Mouse (Mus musculus) lung, embryonic 16.5 days (tissue): ENCODE results near the gene Plk5. TPM values are rescaled to one million over a fixed set of nuclear protein-coding genes. Genes with fewer than 3 reads are reported as not detected.

ENCODE experiments used
- ATAC-seq: fragments of 200-750 bp; cut with Nextera tagmentation; 2 replicates; pipeline ENCODE4 v1.8.0; 2017; ENCODE audit warnings: low read depth, mild to moderate bottlenecking, moderate library complexity
- H3K27ac ChIP-seq: fragments of 300-500 bp; sonication (generic); 2 replicates; pipeline ENCODE4 v1.5.1; 2014; ENCODE audit warnings: mild to moderate bottlenecking, control low read depth, low read length
- H3K27me3 ChIP-seq: fragments of 300-500 bp; sonication (generic); 2 replicates; pipeline ENCODE4 v1.6.1; 2014; ENCODE audit warnings: low read depth, low read length, mixed read lengths; ENCODE audit not compliant: control insufficient read depth, insufficient read depth
- H3K36me3 ChIP-seq: fragments of 300-500 bp; sonication (generic); 2 replicates; pipeline ENCODE4 v1.6.1; 2014; ENCODE audit warnings: low read length; ENCODE audit not compliant: control insufficient read depth, insufficient read depth
- H3K4me1 ChIP-seq: fragments of 300-500 bp; sonication (generic); replicated peaks from 2 replicates; pipeline ENCODE4 v1.6.1; 2014; ENCODE audit warnings: low read length, mixed read lengths; ENCODE audit not compliant: control insufficient read depth, insufficient read depth
- H3K4me2 ChIP-seq: fragments of 300-500 bp; sonication (generic); 2 replicates; pipeline ENCODE4 v1.6.1; 2014; ENCODE audit warnings: low read depth, low read length, control low read depth
- H3K4me3 ChIP-seq: fragments of 300-500 bp; sonication (generic); 2 replicates; pipeline ENCODE4 v1.5.1; 2014; ENCODE audit warnings: mild to moderate bottlenecking, low read length, control low read depth
- H3K9ac ChIP-seq: fragments of 300-500 bp; sonication (generic); 2 replicates; pipeline ENCODE4 v1.6.1; 2014; ENCODE audit warnings: low read length, control low read depth
- H3K9me3 ChIP-seq: fragments of 300-500 bp; sonication (generic); 2 replicates; pipeline ENCODE4 v1.6.1; 2016; ENCODE audit warnings: low read length; ENCODE audit not compliant: control insufficient read depth
- WGBS: fragments of 180-500 bp; shearing (Covaris S2); extraction: QIAGEN DNeasy Blood & Tissue Kit; methylation state at CpG from one replicate; pipeline ENCODE4 v1.1.7; 2014; 5-methylcytosine and 5-hydroxymethylcytosine counted together
- polyA plus RNA-seq: library from polyadenylated mRNA; unstranded; fragments of >200 nt; fragmentation: Nextera tagmentation; extraction: Ambion mirVana; gene quantifications from 2 replicates; pipeline ENCODE4 v1.2.1, GENCODE M21; 2015

The Plk5 gene
- polyA plus RNA-seq: 0.48 and 0.52 TPM in 2 replicates

- H3K9me3 ChIP-seq: no peaks in the 10 kb centered on the region
- H3K4me1 ChIP-seq: peaks cover 4% of the 10 kb centered on the region; the same call in 1 of the 2 replicates
- peak within 1 kb of the TSS; percentile 55 for H3K4me2 ChIP-seq
- H3K9ac ChIP-seq: 0 out of 2 replicates have a peak within 1 kb of the TSS, but pooled peaks have one; percentile 28
- peak within 1 kb of the TSS; percentile 39 for H3K4me3 ChIP-seq
- H3K27me3 ChIP-seq: peaks cover 53% of the 10 kb centered on the region
- H3K36me3 ChIP-seq: no peaks in the 10 kb centered on the region
- 1% methylated on average over 51 of the region's 53 CpGs for WGBS
- H3K27ac ChIP-seq: no peak within 1 kb of the TSS
- ATAC-seq: no peak
Observed at GRCm38 (mm10) chr10:80356001-80356682, at the start of gene Plk5. TSS of gene Plk5 (plus strand) at chr10:80356459.

- peaks cover 24% of the 10 kb centered on the region for H3K4me1 ChIP-seq
- ATAC-seq: no peak
- H3K27ac ChIP-seq: no peak overlapping the region
- H3K9ac ChIP-seq: no peak overlapping the region
- H3K4me3 ChIP-seq: no peak overlapping the region
- peaks cover 56% of the 10 kb centered on the region for H3K27me3 ChIP-seq
- 72% methylated on average over 16 of the region's 16 CpGs for WGBS
- no peaks in the 10 kb centered on the region for H3K9me3 ChIP-seq
- H3K4me2 ChIP-seq: no peak overlapping the region
- H3K36me3 ChIP-seq: no peaks in the 10 kb centered on the region
Observed at GRCm38 (mm10) chr10:80311560-80311959, 44.7 kb upstream of the Plk5 start.

GRCm38 (mm10) chr10:80312586-80313504 lies 43.4 kb upstream of the Plk5 start:
- Histone ChIP-seq H3K4me2 (no peak overlapping the region), H3K4me3 (no peak overlapping the region), H3K9ac (no peak overlapping the region), H3K27ac (no peak overlapping the region), H3K36me3 (no peaks in the 10 kb centered on the region), H3K27me3 (peaks cover 59% of the 10 kb centered on the region), H3K4me1 (peaks cover 28% of the 10 kb centered on the region), H3K9me3 (no peaks in the 10 kb centered on the region)
- no peak for ATAC-seq
- 61% methylated on average over 54 of the region's 54 CpGs for WGBS

- H3K9ac ChIP-seq: 0 out of 2 replicates have a peak overlapping the region, but pooled peaks have one; percentile 6
Observed at GRCm38 (mm10) chr10:80313627-80314201, 42.5 kb upstream of the Plk5 start.

DNA sequence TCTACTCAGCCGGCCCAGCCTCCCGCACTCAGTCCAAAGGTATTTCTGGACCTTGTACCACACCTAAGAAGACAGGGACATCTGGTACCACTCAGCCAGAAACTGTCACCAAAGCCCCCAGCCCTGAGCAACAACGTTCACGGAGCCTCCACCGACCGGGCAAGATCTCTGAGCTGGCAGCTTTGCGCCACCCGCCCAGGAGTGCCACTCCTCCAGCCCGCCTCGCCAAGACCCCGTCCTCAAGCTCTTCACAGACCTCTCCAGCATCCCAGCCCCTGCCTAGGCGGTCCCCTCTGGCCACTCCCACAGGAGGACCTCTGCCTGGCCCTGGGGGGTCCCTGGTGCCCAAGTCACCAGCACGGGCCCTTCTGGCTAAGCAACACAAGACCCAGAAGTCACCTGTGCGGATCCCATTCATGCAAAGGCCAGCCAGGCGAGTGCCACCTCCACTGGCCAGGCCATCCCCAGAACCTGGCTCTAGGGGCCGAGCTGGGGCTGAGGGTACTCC lies 41.7 kb upstream of the Plk5 start:
- Histone ChIP-seq H3K9me3 (no peaks in the 10 kb centered on the region), H3K4me2 (no peak overlapping the region), H3K36me3 (peaks cover 6% of the 10 kb centered on the region; the same call in 1 of the 2 replicates), H3K27me3 (peaks cover 59% of the 10 kb centered on the region), H3K4me1 (peaks cover 34% of the 10 kb centered on the region), H3K27ac (no peak overlapping the region), H3K9ac (no peak overlapping the region), H3K4me3 (no peak overlapping the region)
- 40% methylated on average over 16 of the region's 16 CpGs for WGBS
- no peak for ATAC-seq

More at GRCm38 (mm10) chr10:80313627-80314201, 42.5 kb upstream of the Plk5 start:
- Histone ChIP-seq H3K27me3 (peaks cover 59% of the 10 kb centered on the region), H3K27ac (no peak overlapping the region), H3K4me3 (no peak overlapping the region), H3K36me3 (peaks cover 4% of the 10 kb centered on the region; the same call in 1 of the 2 replicates), H3K9me3 (no peaks in the 10 kb centered on the region), H3K4me2 (no peak overlapping the region), H3K4me1 (peaks cover 28% of the 10 kb centered on the region)
- WGBS: 33% methylated on average over 20 of the region's 20 CpGs
- no peak for ATAC-seq

- WGBS: 36% methylated on average over 27 of the region's 27 CpGs
Observed at GRCm38 (mm10) chr10:80315315-80315714, 40.9 kb upstream of the Plk5 start.

DNA sequence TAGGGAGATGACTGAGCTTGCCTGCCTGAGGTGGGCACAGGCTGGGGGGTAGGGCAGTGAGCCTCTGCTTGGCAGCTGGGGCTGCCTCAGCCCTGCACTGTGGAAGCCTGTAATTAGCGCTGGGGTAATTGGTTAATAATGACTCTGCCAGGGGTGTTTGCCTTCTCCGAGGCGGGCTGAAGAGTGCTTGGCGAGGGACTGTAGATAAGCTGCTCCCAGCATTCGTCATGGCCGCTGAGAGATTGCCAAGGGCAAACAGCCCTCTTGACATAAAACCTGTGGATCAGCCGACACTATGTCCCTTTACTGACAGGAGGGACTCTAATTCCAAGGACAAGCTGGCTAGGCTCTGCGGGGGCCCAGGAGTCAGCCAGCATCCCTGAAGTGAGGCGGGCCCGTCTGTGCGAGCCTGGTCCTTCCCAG lies 39.9 kb upstream of the Plk5 start:
- peaks cover 54% of the 10 kb centered on the region for H3K27me3 ChIP-seq
- H3K27ac ChIP-seq: no peak overlapping the region
- no peak overlapping the region for H3K4me3 ChIP-seq
- H3K9ac ChIP-seq: peak overlapping the region; percentile 27; the same call in 1 of the 2 replicates
- ATAC-seq: 0 out of 2 replicates have a peak, but pooled peaks have one; percentile 6
- 0 out of 2 replicates have a peak overlapping the region, but pooled peaks have one; percentile 10 for H3K4me2 ChIP-seq
- peaks cover 36% of the 10 kb centered on the region for H3K4me1 ChIP-seq
- WGBS: 17% methylated on average over 11 of the region's 11 CpGs
- H3K36me3 ChIP-seq: peaks cover 6% of the 10 kb centered on the region; the same call in 1 of the 2 replicates
- H3K9me3 ChIP-seq: no peaks in the 10 kb centered on the region

More at GRCm38 (mm10) chr10:80315315-80315714, 40.9 kb upstream of the Plk5 start:
- H3K4me3 ChIP-seq: no peak overlapping the region
- no peaks in the 10 kb centered on the region for H3K9me3 ChIP-seq
- H3K36me3 ChIP-seq: peaks cover 6% of the 10 kb centered on the region; the same call in 1 of the 2 replicates
- no peak overlapping the region for H3K4me2 ChIP-seq
- no peak overlapping the region for H3K27ac ChIP-seq
- H3K4me1 ChIP-seq: peaks cover 36% of the 10 kb centered on the region
- peak overlapping the region; percentile 27; the same call in 1 of the 2 replicates for H3K9ac ChIP-seq
- ATAC-seq: no peak
- peaks cover 59% of the 10 kb centered on the region for H3K27me3 ChIP-seq

GRCm38 (mm10) chr10:80317011-80317410 lies 39.2 kb upstream of the Plk5 start:
- Histone ChIP-seq H3K4me3 (no peak overlapping the region), H3K27ac (no peak overlapping the region), H3K4me1 (peaks cover 36% of the 10 kb centered on the region), H3K36me3 (peaks cover 6% of the 10 kb centered on the region; the same call in 1 of the 2 replicates), H3K9me3 (no peaks in the 10 kb centered on the region), H3K4me2 (no peak overlapping the region), H3K27me3 (peaks cover 47% of the 10 kb centered on the region), H3K9ac (no peak overlapping the region)
- WGBS: 47% methylated on average over 10 of the region's 10 CpGs
- ATAC-seq: no peak
